Mouse (Mus musculus) forebrain, embryonic 15.5 days (tissue): Measurements from ENCODE around the gene Usp1. TPM values are rescaled to one million over a fixed set of nuclear protein-coding genes. Genes with fewer than 3 reads are reported as not detected.

Experiments
- polyA plus RNA-seq: library from polyadenylated mRNA; unstranded; fragments of >200 nt; fragmentation: Nextera tagmentation; extraction: Ambion mirVana; gene quantifications from 2 replicates; pipeline ENCODE4 v1.2.1, GENCODE M21; 2015

The Usp1 gene
- polyA plus RNA-seq, 1 experiment from 2014 or later: 60.5 TPM

Other genes starting within 250 kb of the Usp1 start
- not detected in 2 replicates for gene L1td1, start 197.1 kb upstream of the Usp1 start, polyA plus RNA-seq
- 0.25 and 0.29 TPM in 2 replicates for gene Kank4, start 106.3 kb upstream of the Usp1 start, polyA plus RNA-seq
- gene I0C0044D17Rik, start 100.0 kb upstream of the Usp1 start, polyA plus RNA-seq: not detected in 2 replicates
- gene Angptl3, start 107.1 kb downstream of the Usp1 start, polyA plus RNA-seq: 1.9 and 2.1 TPM in 2 replicates
- 81.6 and 83.0 TPM in 2 replicates for gene Dock7, start 197.1 kb downstream of the Usp1 start, polyA plus RNA-seq